Mouse (Mus musculus) forebrain, embryonic 13.5 days (tissue): ENCODE data around the gene Gadl1. TPM values are rescaled to one million over a fixed set of nuclear protein-coding genes. Genes with fewer than 3 reads are reported as not detected.

Experiments
- ATAC-seq: fragments of 200-750 bp; cut with Nextera tagmentation; 2 replicates; pipeline ENCODE4 v1.8.0; 2017
- H3K27ac ChIP-seq: fragments of 300-500 bp; sonication (generic); 2 replicates; pipeline ENCODE4 v1.5.1; 2015; ENCODE audit warnings: inconsistent platforms, mild to moderate bottlenecking, moderate library complexity
- H3K27me3 ChIP-seq: fragments of 300-500 bp; sonication (generic); 2 replicates; pipeline ENCODE4 v1.6.1; 2015; ENCODE audit warnings: mild to moderate bottlenecking, inconsistent platforms
- H3K36me3 ChIP-seq: fragments of 300-500 bp; sonication (generic); 2 replicates; pipeline ENCODE4 v1.6.1; 2015; ENCODE audit warnings: mild to moderate bottlenecking, inconsistent platforms; ENCODE audit not compliant: poor library complexity, severe bottlenecking
- H3K4me1 ChIP-seq: fragments of 300-500 bp; sonication (generic); 2 replicates; pipeline ENCODE4 v1.6.1; 2015; ENCODE audit warnings: inconsistent platforms
- H3K4me2 ChIP-seq: fragments of 300-500 bp; sonication (generic); 2 replicates; pipeline ENCODE4 v1.6.1; 2015; ENCODE audit warnings: inconsistent platforms, mild to moderate bottlenecking, moderate library complexity
- H3K4me3 ChIP-seq: fragments of 300-500 bp; sonication (generic); 2 replicates; pipeline ENCODE4 v1.5.1; 2015; ENCODE audit warnings: mild to moderate bottlenecking, inconsistent platforms
- H3K9ac ChIP-seq: fragments of 300-500 bp; sonication (generic); 2 replicates; pipeline ENCODE4 v1.6.1; 2015; ENCODE audit warnings: mild to moderate bottlenecking, inconsistent platforms
- H3K9me3 ChIP-seq: fragments of 300-500 bp; sonication (generic); replicated peaks from 2 replicates; pipeline ENCODE4 v1.6.1; 2016; ENCODE audit warnings: inconsistent platforms
- WGBS: fragments of 180-500 bp; shearing (Covaris S2); methylation state at CpG from one replicate; pipeline ENCODE4 v1.1.7; 2015; 5-methylcytosine and 5-hydroxymethylcytosine counted together
- polyA plus RNA-seq: library from polyadenylated mRNA; unstranded; fragments of >200 nt; fragmentation: Nextera tagmentation; extraction: Ambion mirVana; gene quantifications from 2 replicates; pipeline ENCODE4 v1.2.1, GENCODE M21; 2015

Gene Gadl1
- polyA plus RNA-seq, 1 experiment from 2014 or later = 0.30 TPM

GRCm38 (mm10) chr9:115939420-115939819 is 30.2 kb downstream of the Gadl1 start:
- no peak overlapping the region for H3K4me3 ChIP-seq
- 83% methylated on average over 3 of the region's 3 CpGs for WGBS
- H3K4me2 ChIP-seq = no peak overlapping the region

DNA sequence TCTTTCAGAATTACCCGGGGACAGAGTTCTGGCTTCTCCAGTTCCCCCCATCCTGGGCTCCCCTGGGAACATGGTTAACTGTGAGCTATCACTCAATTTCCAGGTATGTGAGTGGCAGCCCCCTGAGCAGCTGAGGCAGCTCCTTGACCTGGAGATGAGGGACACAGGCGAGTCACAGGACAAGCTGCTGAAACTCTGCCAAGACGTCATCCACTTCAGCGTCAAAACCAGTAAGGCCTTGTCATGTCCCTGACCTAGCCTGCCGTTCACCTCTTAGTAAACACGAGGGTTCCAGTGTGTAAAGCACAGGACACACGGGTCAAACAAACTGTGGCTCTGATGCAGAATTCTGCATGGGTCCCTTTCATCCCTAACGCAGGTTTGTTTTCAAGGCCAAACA is 31.9 kb downstream of the Gadl1 start:
- Histone ChIP-seq H3K9me3 (no peaks in the 10 kb centered on the region), H3K27me3 (no peaks in the 10 kb centered on the region), H3K9ac (no peak overlapping the region)

More at GRCm38 (mm10) chr9:115939420-115939819, 30.2 kb downstream of the Gadl1 start:
- ATAC-seq = no peak
- H3K9me3 ChIP-seq = no peaks in the 10 kb centered on the region
- H3K4me1 ChIP-seq = peaks cover 19% of the 10 kb centered on the region
- no peak overlapping the region for H3K27ac ChIP-seq
- no peaks in the 10 kb centered on the region for H3K27me3 ChIP-seq
- no peaks in the 10 kb centered on the region for H3K36me3 ChIP-seq
- H3K9ac ChIP-seq = no peak overlapping the region

GRCm38 (mm10) chr9:115942486-115942885 is 33.2 kb downstream of the Gadl1 start:
- Histone ChIP-seq H3K27me3 (no peaks in the 10 kb centered on the region), H3K4me3 (no peak overlapping the region), H3K9ac (no peak overlapping the region), H3K4me2 (0 out of 2 replicates have a peak overlapping the region, but pooled peaks have one; percentile 7), H3K36me3 (no peaks in the 10 kb centered on the region), H3K4me1 (peaks cover 19% of the 10 kb centered on the region), H3K27ac (no peak overlapping the region), H3K9me3 (no peaks in the 10 kb centered on the region)
- peak; percentile 57; the same call in 1 of the 2 replicates for ATAC-seq
- 22% methylated on average over 4 of the region's 4 CpGs for WGBS

More for the DNA sequence above, 31.9 kb downstream of the Gadl1 start:
- Histone ChIP-seq H3K27ac (no peak overlapping the region), H3K4me1 (peaks cover 19% of the 10 kb centered on the region), H3K4me2 (no peak overlapping the region), H3K4me3 (no peak overlapping the region), H3K36me3 (no peaks in the 10 kb centered on the region)
- no peak for ATAC-seq
- 74% methylated on average over 8 of the region's 8 CpGs for WGBS

DNA sequence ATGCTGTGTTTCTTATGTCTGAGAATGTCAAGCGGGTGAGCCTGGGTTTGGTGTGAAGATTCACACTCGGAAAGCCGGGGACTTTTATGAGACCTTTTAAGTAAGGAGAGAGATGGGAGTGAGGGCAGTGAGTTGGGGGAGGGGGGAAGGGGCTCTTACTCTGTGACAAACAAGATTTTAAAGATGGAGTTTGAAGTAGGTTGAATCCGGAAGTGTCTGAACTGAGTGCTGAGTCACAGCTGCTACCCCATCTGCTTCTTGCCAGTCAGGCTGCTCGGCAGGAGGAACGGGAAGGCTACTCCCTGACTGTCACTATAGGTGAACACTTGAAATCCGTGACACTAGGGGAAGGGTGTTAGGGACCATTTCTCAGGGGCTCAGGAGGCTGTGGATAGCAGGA is 33.7 kb downstream of the Gadl1 start:
- H3K27ac ChIP-seq = no peak overlapping the region
- ATAC-seq = peak; percentile 79
- H3K36me3 ChIP-seq = no peaks in the 10 kb centered on the region
- H3K4me3 ChIP-seq = no peak overlapping the region
- H3K9me3 ChIP-seq = no peaks in the 10 kb centered on the region
- 0 out of 2 replicates have a peak overlapping the region, but pooled peaks have one; percentile 7 for H3K4me2 ChIP-seq
- no peak overlapping the region for H3K9ac ChIP-seq
- WGBS = 22% methylated on average over 7 of the region's 7 CpGs
- peaks cover 19% of the 10 kb centered on the region for H3K4me1 ChIP-seq
- H3K27me3 ChIP-seq = no peaks in the 10 kb centered on the region

GRCm38 (mm10) chr9:115943577-115944320 is 34.5 kb downstream of the Gadl1 start:
- Histone ChIP-seq H3K4me1 (peaks cover 19% of the 10 kb centered on the region), H3K27me3 (no peaks in the 10 kb centered on the region), H3K4me3 (no peak overlapping the region), H3K36me3 (no peaks in the 10 kb centered on the region), H3K9me3 (no peaks in the 10 kb centered on the region), H3K9ac (no peak overlapping the region), H3K4me2 (no peak overlapping the region), H3K27ac (no peak overlapping the region)
- 66% methylated on average over 10 of the region's 10 CpGs for WGBS
- no peak for ATAC-seq

- ATAC-seq = no peak
- no peak overlapping the region for H3K27ac ChIP-seq
- no peaks in the 10 kb centered on the region for H3K27me3 ChIP-seq
Observed at GRCm38 (mm10) chr9:115965056-115965455, 55.8 kb downstream of the Gadl1 start.

GRCm38 (mm10) chr9:115966116-115966515 is 56.9 kb downstream of the Gadl1 start:
- Histone ChIP-seq H3K4me2 (no peak overlapping the region), H3K4me3 (no peak overlapping the region), H3K36me3 (no peaks in the 10 kb centered on the region), H3K9me3 (no peaks in the 10 kb centered on the region), H3K27me3 (no peaks in the 10 kb centered on the region), H3K9ac (no peak overlapping the region), H3K4me1 (no peaks in the 10 kb centered on the region), H3K27ac (no peak overlapping the region)
- no peak for ATAC-seq
- 85% methylated on average over 4 of the region's 4 CpGs for WGBS

More at GRCm38 (mm10) chr9:115965056-115965455, 55.8 kb downstream of the Gadl1 start:
- H3K36me3 ChIP-seq = no peaks in the 10 kb centered on the region
- H3K9ac ChIP-seq = no peak overlapping the region
- H3K4me2 ChIP-seq = no peak overlapping the region
- no peaks in the 10 kb centered on the region for H3K9me3 ChIP-seq
- H3K4me1 ChIP-seq = no peaks in the 10 kb centered on the region
- 90% methylated on average over 7 of the region's 7 CpGs for WGBS
- no peak overlapping the region for H3K4me3 ChIP-seq

DNA sequence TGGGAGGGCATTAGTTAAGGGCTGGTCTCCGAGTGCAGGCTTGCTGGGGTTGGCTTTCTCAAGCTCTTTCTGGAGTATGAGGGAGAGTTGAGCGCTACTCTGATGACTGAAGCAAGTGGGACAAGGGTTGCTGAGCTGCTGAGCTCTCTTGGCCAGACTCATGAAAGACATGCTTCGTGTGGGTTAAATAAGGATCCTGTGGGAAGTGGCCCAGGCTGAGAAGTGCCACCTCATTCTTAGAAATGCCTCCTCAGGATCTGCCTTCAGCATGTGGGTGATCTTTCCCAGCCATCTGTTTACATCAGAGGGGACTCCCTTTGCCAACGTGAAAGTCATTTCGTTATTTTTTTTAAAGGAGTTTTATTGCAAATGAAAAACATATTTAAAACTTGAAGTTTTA is 57.5 kb downstream of the Gadl1 start:
- Histone ChIP-seq H3K27me3 (no peaks in the 10 kb centered on the region), H3K9me3 (peaks cover 3% of the 10 kb centered on the region; the same call in 1 of the 2 replicates), H3K27ac (no peak overlapping the region), H3K4me1 (no peaks in the 10 kb centered on the region), H3K36me3 (no peaks in the 10 kb centered on the region), H3K4me3 (no peak overlapping the region), H3K9ac (no peak overlapping the region), H3K4me2 (no peak overlapping the region)
- no peak for ATAC-seq
- WGBS = 88% methylated on average over 5 of the region's 5 CpGs

GRCm38 (mm10) chr9:115967638-115968037 is 58.4 kb downstream of the Gadl1 start:
- 85% methylated on average over 5 of the region's 5 CpGs for WGBS
- Histone ChIP-seq H3K27me3 (no peaks in the 10 kb centered on the region), H3K4me1 (no peaks in the 10 kb centered on the region), H3K36me3 (no peaks in the 10 kb centered on the region), H3K4me3 (no peak overlapping the region), H3K4me2 (no peak overlapping the region), H3K9me3 (peaks cover 3% of the 10 kb centered on the region; the same call in 1 of the 2 replicates), H3K9ac (no peak overlapping the region), H3K27ac (no peak overlapping the region)
- ATAC-seq = no peak

- no peak overlapping the region for H3K9ac ChIP-seq
- H3K4me1 ChIP-seq = peaks cover 9% of the 10 kb centered on the region; the same call in 1 of the 2 replicates
- no peaks in the 10 kb centered on the region for H3K36me3 ChIP-seq
- no peak overlapping the region for H3K4me3 ChIP-seq
- H3K27me3 ChIP-seq = no peaks in the 10 kb centered on the region
- H3K4me2 ChIP-seq = no peak overlapping the region
- ATAC-seq = peak; percentile 55
- no peak overlapping the region for H3K27ac ChIP-seq
- 62% methylated on average over 6 of the region's 6 CpGs for WGBS
- no peaks in the 10 kb centered on the region for H3K9me3 ChIP-seq
Observed at GRCm38 (mm10) chr9:115976901-115977300, 67.6 kb downstream of the Gadl1 start.

DNA sequence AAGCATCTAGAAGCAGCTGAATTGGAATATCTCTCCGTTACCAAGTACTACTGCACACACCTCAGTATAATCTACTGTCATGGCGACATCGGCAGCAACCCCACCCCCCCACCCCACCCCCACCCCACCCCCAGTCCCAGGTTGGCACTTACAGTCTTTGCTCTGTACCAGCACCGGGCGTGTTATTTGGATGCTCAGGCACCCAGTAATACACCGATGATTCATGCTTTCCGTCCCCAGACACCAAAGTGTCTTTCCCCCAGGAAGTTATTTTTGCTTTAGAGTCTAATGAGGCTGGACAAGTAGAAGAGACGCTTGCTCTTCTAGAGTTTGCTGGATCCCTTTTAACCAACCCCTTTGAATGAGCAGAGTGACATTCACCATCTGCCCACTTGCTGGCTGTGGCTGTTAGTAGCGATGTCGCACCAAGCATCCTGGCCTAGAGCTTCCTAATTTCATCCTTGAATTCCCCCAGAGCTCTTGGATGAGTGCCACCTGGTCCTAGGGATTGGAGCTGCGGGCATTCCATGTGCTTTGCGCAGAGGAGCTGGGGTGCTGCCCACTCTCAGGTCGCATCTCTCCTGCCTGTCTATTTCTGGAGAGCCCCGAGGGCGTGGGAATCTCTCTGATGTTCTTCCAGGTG is 68.5 kb downstream of the Gadl1 start:
- ATAC-seq = peak; percentile 59; the same call in 1 of the 2 replicates
- Histone ChIP-seq H3K27ac (no peak overlapping the region), H3K27me3 (no peaks in the 10 kb centered on the region), H3K4me2 (no peak overlapping the region), H3K9me3 (no peaks in the 10 kb centered on the region), H3K36me3 (no peaks in the 10 kb centered on the region), H3K4me1 (peaks cover 9% of the 10 kb centered on the region; the same call in 1 of the 2 replicates), H3K9ac (no peak overlapping the region), H3K4me3 (no peak overlapping the region)
- whole genome bisulfite sequencing = 73% methylated on average over 15 of the region's 15 CpGs

DNA sequence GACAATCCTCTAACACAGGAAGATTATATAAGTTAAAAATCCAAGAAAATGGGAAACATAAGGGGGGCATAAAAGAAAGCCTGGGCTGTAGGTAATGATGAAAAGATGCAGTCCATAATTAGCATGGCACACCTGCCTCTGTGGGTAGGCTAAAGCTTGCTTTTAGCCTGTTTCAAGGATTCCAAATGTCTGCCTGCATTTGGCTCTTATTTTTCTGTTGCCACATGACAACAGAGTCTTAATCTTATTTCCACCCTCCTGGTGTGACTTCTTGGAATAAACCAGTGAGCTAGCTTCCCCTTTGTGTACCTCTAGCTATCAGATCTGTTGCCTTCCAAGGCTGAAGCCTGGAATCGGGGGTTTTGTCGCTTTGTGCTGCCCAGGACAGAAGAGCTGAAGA is 69.2 kb downstream of the Gadl1 start:
- Histone ChIP-seq H3K9me3 (no peaks in the 10 kb centered on the region), H3K27me3 (no peaks in the 10 kb centered on the region), H3K4me2 (no peak overlapping the region), H3K4me3 (no peak overlapping the region), H3K36me3 (no peaks in the 10 kb centered on the region), H3K9ac (no peak overlapping the region), H3K4me1 (peaks cover 9% of the 10 kb centered on the region; the same call in 1 of the 2 replicates), H3K27ac (no peak overlapping the region)
- no peak for ATAC-seq
- WGBS = 53% methylated on average over 2 of the region's 2 CpGs
